Mouse (Mus musculus): ENCODE measurements at regions not wholly inside any gene's neighbourhood (a gene's known extent, or its start where the extent isn't known, plus 50 kb on each side); places are given as distances from the start of the nearest gene placed in this dataset.

DNA sequence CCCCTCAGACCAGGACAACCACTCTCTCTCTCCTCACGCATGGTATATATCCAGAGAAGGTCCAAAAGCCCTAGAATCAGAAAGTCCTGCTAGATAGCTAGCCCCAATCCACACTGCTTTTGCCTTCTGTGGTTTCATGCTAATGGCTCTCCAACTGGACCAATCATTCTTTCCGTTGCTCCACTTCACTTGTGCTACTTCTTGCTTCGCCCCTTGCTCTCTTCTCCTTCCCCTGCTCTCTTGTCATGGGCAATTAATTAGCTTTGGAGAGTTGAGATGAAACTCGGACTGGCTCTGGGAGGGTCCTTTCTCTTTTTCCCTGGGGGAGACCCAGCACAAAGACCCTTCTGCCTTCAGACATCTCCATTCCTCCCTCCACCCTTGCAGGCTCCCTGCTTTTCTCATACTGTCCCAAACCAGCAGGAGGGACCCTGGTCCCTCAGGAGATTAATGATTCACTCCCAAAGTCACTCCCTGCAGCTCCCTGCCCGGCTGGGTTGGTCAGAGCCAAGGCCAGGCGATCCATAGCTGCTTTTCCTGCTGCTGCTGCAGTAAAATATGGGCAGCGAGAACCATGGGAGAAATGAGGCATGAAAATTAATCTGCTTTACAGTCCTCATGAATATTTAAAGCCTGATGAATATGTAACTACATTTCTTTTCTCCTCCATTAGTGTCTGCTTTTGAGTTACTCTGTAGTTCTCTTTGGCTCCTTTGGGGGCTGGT lies 113.7 kb upstream of the Thy1 start:
- TF ChIP-seq CTCF (IDR thresholded peaks at IDR 0.05; ENCODE audit: low read depth): no peak
- no peak for TF ChIP-seq EP300 (IDR thresholded peaks at IDR 0.05; ENCODE audit: low read depth)
